Mouse (Mus musculus): ENCODE results near the gene Pmpca. TPM values are rescaled to one million over a fixed set of nuclear protein-coding genes. Genes with fewer than 3 reads are reported as not detected.
A peak's percentile ranks its signal among the peaks of the same experiment; 100 is the strongest.

Gene Pmpca
- total and polyA plus RNA-seq, 2 experiments from 2014 or later = 52.5 to 99.2 TPM

DNA sequence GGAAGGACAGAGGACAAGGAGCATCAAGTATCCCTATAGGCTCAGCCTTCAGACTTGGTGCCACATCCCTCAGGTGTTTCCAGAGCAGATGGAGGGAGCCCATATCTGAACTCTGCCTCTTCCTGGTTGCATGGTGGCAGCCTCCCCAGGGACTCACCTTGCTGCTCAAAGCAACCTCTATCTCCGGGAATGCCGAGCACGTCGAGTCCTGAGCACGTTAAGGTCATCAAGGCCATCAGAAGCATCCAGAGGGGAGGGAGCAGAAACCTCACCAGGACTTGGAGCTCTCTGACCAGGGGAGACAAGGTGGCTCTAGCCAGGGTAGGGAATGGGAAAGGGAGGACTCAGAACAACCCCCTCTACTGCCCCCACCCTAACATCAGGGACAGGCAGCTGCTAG lies 25.7 kb upstream of the Pmpca start:
- Histone ChIP-seq H3K27me3 (ENCODE audit: control insufficient read depth, insufficient read depth, low read length) (no peaks in the 10 kb centered on the region), H3K36me3 (replicated peaks; ENCODE audit: control insufficient read depth, insufficient read depth, low read length) (peaks cover 42% of the 10 kb centered on the region), H3K9me3 (replicated peaks; ENCODE audit: control insufficient read depth, low read length) (no peaks in the 10 kb centered on the region), H3K4me2 (ENCODE audit: low read depth, low read length) (no peak overlapping the region), H3K9ac (replicated peaks; ENCODE audit: low read depth, low read length) (no peak overlapping the region), H3K4me1 (ENCODE audit: control insufficient read depth, insufficient read depth) (peaks cover 12% of the 10 kb centered on the region), H3K4me3 (ENCODE audit: low read depth, low read length) (no peak overlapping the region), H3K27ac (ENCODE audit: low read depth) (no peak overlapping the region)
- DNase-seq (ENCODE audit: low spot score) (no peak), ATAC-seq (ENCODE audit: insufficient read depth, low read depth) (no peak)
- no peak for TF ChIP-seq EP300 (IDR thresholded peaks at IDR 0.05; ENCODE audit: low read depth)
- TF ChIP-seq CTCF (IDR thresholded peaks at IDR 0.05; ENCODE audit: low read depth) = no peak
- WGBS = 54% methylated on average over 5 of the region's 5 CpGs

DNA sequence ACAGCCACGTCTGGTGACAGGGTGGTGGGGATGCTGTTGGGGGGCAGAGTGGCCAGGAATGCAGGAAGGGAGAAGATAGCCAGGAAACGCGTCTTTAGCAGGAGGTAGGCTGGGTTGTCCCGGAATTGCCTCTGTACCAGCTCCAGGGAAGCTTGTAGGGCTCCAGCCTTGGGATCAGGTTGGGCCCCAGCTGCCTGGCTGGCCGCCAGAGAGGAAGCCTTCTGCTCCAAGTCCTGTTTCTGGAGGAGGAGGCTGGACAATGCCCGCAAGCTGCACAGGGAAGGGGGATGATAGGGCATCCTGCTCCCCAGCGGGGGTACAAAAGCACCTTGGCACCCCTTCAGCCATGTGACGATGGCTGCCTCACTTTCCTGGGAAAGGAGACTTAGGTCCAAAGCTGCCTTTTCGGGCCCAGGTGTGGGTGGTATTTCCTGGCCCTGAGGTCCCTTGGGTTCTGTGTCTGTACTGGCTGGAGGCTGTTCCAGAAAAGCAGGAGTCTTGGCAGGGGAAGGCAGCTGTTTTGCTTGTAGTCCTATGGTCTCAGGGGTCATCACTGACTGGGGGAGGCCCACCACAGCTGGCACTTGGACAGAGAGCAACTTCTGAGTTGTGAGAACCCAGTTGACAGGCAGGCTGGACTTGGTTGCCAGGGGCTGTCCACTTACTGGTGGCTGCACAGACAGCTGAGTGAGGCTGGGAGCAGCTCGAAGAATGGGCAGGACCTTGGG lies 24.2 kb upstream of the Pmpca start:
- H3K27me3 ChIP-seq (ENCODE audit: control insufficient read depth, insufficient read depth, low read length) = no peaks in the 10 kb centered on the region
- no peak overlapping the region for H3K9ac ChIP-seq (replicated peaks; ENCODE audit: low read depth, low read length)
- 31% methylated on average over 10 of the region's 10 CpGs for WGBS

GRCm38 (mm10) chr2:26367911-26368310 lies 21.2 kb upstream of the Pmpca start:
- H3K4me2 ChIP-seq (ENCODE audit: low read depth, low read length) = no peak overlapping the region
- H3K9ac ChIP-seq (replicated peaks; ENCODE audit: low read depth, low read length) = no peak overlapping the region
- no peaks in the 10 kb centered on the region for H3K27me3 ChIP-seq (ENCODE audit: control insufficient read depth, insufficient read depth, low read length)
- H3K27ac ChIP-seq (ENCODE audit: low read depth) = no peak overlapping the region
- TF ChIP-seq CTCF (IDR thresholded peaks at IDR 0.05; ENCODE audit: low read depth) (no peak), EP300 (IDR thresholded peaks at IDR 0.05; ENCODE audit: low read depth) (no peak)
- H3K36me3 ChIP-seq (replicated peaks; ENCODE audit: control insufficient read depth, insufficient read depth, low read length) = peaks cover 83% of the 10 kb centered on the region
- peaks cover 12% of the 10 kb centered on the region for H3K4me1 ChIP-seq (ENCODE audit: control insufficient read depth, insufficient read depth)
- no peak overlapping the region for H3K4me3 ChIP-seq (ENCODE audit: low read depth, low read length)
- no peaks in the 10 kb centered on the region for H3K9me3 ChIP-seq (replicated peaks; ENCODE audit: control insufficient read depth, low read length)
- 89% methylated on average over 6 of the region's 6 CpGs for WGBS
- DNase-seq (ENCODE audit: low spot score) (no peak), ATAC-seq (ENCODE audit: insufficient read depth, low read depth) (no peak)

More for the DNA sequence above, 24.2 kb upstream of the Pmpca start:
- Histone ChIP-seq H3K4me3 (ENCODE audit: low read depth, low read length) (no peak overlapping the region), H3K36me3 (replicated peaks; ENCODE audit: control insufficient read depth, insufficient read depth, low read length) (peaks cover 56% of the 10 kb centered on the region), H3K4me2 (ENCODE audit: low read depth, low read length) (no peak overlapping the region), H3K9me3 (replicated peaks; ENCODE audit: control insufficient read depth, low read length) (no peaks in the 10 kb centered on the region), H3K4me1 (ENCODE audit: control insufficient read depth, insufficient read depth) (peaks cover 12% of the 10 kb centered on the region), H3K27ac (ENCODE audit: low read depth) (peak overlapping the region; percentile 32; the same call in 1 of the 2 replicates)
- ATAC-seq (ENCODE audit: insufficient read depth, low read depth) = peak; percentile 30
- DNase-seq (ENCODE audit: low spot score) = no peak
- no peak for TF ChIP-seq EP300 (IDR thresholded peaks at IDR 0.05; ENCODE audit: low read depth)
- no peak for TF ChIP-seq CTCF (IDR thresholded peaks at IDR 0.05; ENCODE audit: low read depth)

DNA sequence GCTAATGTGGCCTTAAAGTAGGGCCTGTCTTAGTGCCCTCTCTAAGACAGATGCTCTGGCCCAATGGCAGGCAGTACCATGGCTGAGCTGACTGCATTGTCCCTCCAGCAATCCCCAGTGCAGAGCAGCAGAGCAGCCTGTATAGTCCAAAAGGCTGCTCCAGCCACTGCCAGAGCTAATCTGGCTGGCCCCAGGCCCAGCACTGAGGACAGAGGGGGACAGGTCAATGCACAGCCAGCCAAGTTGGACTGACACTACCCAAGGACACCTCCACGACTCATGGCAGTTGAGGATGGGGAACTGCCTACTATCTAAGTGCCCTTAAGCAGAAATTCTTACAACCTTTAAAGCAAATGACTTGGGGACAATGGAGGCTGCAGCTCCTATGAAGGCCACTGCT lies 20.6 kb upstream of the Pmpca start:
- Histone ChIP-seq H3K27me3 (ENCODE audit: control insufficient read depth, insufficient read depth, low read length) (no peaks in the 10 kb centered on the region), H3K9ac (replicated peaks; ENCODE audit: low read depth, low read length) (no peak overlapping the region), H3K4me2 (ENCODE audit: low read depth, low read length) (no peak overlapping the region), H3K9me3 (replicated peaks; ENCODE audit: control insufficient read depth, low read length) (no peaks in the 10 kb centered on the region), H3K4me1 (ENCODE audit: control insufficient read depth, insufficient read depth) (peaks cover 12% of the 10 kb centered on the region), H3K4me3 (ENCODE audit: low read depth, low read length) (no peak overlapping the region), H3K27ac (ENCODE audit: low read depth) (no peak overlapping the region), H3K36me3 (replicated peaks; ENCODE audit: control insufficient read depth, insufficient read depth, low read length) (peaks cover 84% of the 10 kb centered on the region)
- DNase-seq (ENCODE audit: low spot score) (no peak), ATAC-seq (ENCODE audit: insufficient read depth, low read depth) (peak; percentile 63)
- TF ChIP-seq EP300 (IDR thresholded peaks at IDR 0.05; ENCODE audit: low read depth) = no peak
- no peak for TF ChIP-seq CTCF (IDR thresholded peaks at IDR 0.05; ENCODE audit: low read depth)
- 39% methylated on average over 1 of the region's 1 CpGs for WGBS

DNA sequence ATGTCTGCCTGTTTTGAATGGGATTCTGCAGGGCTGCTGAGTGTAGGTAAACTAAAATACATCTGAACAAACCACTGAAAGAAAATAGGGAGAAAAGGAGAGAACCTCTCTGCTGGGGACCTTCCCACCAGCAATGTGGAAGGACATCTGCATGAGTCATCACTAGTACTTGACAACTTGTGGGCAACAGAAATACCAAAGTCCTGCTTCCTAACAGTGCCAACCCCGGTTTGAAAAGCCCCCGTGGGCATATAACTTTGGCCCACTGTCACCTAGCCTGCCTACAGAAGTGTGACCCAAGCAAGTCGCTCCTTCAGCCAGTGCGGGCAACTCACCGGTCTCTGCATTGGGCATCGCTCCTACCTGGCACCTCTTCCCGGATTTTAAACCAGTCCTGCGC lies 16.7 kb upstream of the Pmpca start:
- 94% methylated on average over 8 of the region's 8 CpGs for WGBS
- TF ChIP-seq CTCF (IDR thresholded peaks at IDR 0.05; ENCODE audit: low read depth) (no peak), EP300 (IDR thresholded peaks at IDR 0.05; ENCODE audit: low read depth) (no peak)

More for the DNA sequence above, 16.7 kb upstream of the Pmpca start:
- peaks cover 99% of the 10 kb centered on the region for H3K36me3 ChIP-seq (replicated peaks; ENCODE audit: control insufficient read depth, insufficient read depth, low read length)
- H3K4me3 ChIP-seq (ENCODE audit: low read depth, low read length) = no peak overlapping the region
- H3K27me3 ChIP-seq (ENCODE audit: control insufficient read depth, insufficient read depth, low read length) = no peaks in the 10 kb centered on the region
- H3K9me3 ChIP-seq (replicated peaks; ENCODE audit: control insufficient read depth, low read length) = no peaks in the 10 kb centered on the region
- H3K27ac ChIP-seq (ENCODE audit: low read depth) = no peak overlapping the region
- no peak for ATAC-seq (ENCODE audit: insufficient read depth, low read depth)
- no peak for DNase-seq (ENCODE audit: low spot score)
- no peak overlapping the region for H3K4me2 ChIP-seq (ENCODE audit: low read depth, low read length)
- H3K4me1 ChIP-seq (ENCODE audit: control insufficient read depth, insufficient read depth) = no peaks in the 10 kb centered on the region
- no peak overlapping the region for H3K9ac ChIP-seq (replicated peaks; ENCODE audit: low read depth, low read length)
